In genomic region chr4:47352061-47352661, GRCm38 (mm10) we compare ENCODE assay signal across 8 mouse cellular contexts. TPM values are rescaled to one million over a fixed set of nuclear protein-coding genes. Genes with fewer than 3 reads are reported as not detected.
DNase-seq lines count a peak whose midpoint lies in the region; ATAC-seq and TF ChIP-seq lines count a peak whose summit lies in the region.

No protein-coding gene starts in this region.

- peaks cover 26% of the 10 kb centered on the region for H3K4me1 ChIP-seq in E14TG2a.4 (replicated peaks; ENCODE audit: low read depth, low read length)
- H3K4me1 ChIP-seq in forebrain, embryonic 16.5 days (replicated peaks; ENCODE audit: control insufficient read depth, insufficient read depth, low read length) = peaks cover 15% of the 10 kb centered on the region
- H3K4me1 ChIP-seq in liver, embryonic 16.5 days (ENCODE audit: control insufficient read depth, low read depth, low read length) = peaks cover 14% of the 10 kb centered on the region
- peaks cover 7% of the 10 kb centered on the region; the same call in 1 of the 2 replicates for H3K4me1 ChIP-seq in olfactory bulb, adult 2 months (ENCODE audit: control insufficient read depth, insufficient read depth, low read length)

- H3K9me3 ChIP-seq in E14TG2a.4 (ENCODE audit: low read length) = no peaks in the 10 kb centered on the region
- H3K9me3 ChIP-seq in forebrain, embryonic 16.5 days (ENCODE audit: control insufficient read depth, low read length) = no peaks in the 10 kb centered on the region
- no peaks in the 10 kb centered on the region for H3K9me3 ChIP-seq in liver, embryonic 16.5 days (replicated peaks; ENCODE audit: control insufficient read depth, low read length)

- under 1% methylated on average over 32 of the region's 32 CpGs for WGBS in forebrain, embryonic 16.5 days
- under 1% methylated on average over 32 of the region's 32 CpGs for WGBS in liver, embryonic 16.5 days (ENCODE audit: insufficient replicate concordance)
- WGBS in olfactory bulb, adult 2 months = 3% methylated on average over 32 of the region's 32 CpGs

- H3K36me3 ChIP-seq in E14TG2a.4 (ENCODE audit: insufficient read depth, low read length) = no peaks in the 10 kb centered on the region
- H3K36me3 ChIP-seq in forebrain, embryonic 16.5 days (ENCODE audit: control insufficient read depth, insufficient read depth) = no peaks in the 10 kb centered on the region
- H3K36me3 ChIP-seq in liver, embryonic 16.5 days (ENCODE audit: control insufficient read depth, insufficient read depth) = no peaks in the 10 kb centered on the region

- DNase-seq in cerebellum, adult 11-12 months = peak; percentile 14
- DNase-seq in heart, postnatal 36 days = peak; percentile 51 to 70
- DNase-seq in layer of hippocampus, adult 11-12 months (ENCODE audit: low spot score) = peak; percentile 72
- DNase-seq in thymus, postnatal 4 days = peak; percentile 75

- intact Hi-C loops in heart, postnatal 36 days (cut with DNase I) = loop anchor here (2.0 to 10.0 kb wide), 3 partner anchors 45 to 693 kb away; partner anchors contain the start of genes Alg2, Nr4a3 and Sec61b

- H3K4me3 ChIP-seq in E14TG2a.4 (replicated peaks; ENCODE audit: low read length) = peak overlapping the region; percentile 88
- H3K4me3 ChIP-seq in forebrain, embryonic 16.5 days (replicated peaks; ENCODE audit: low read length) = peak overlapping the region; percentile 94
- H3K4me3 ChIP-seq in liver, embryonic 16.5 days (ENCODE audit: low read depth, low read length) = peak overlapping the region; percentile 80
- peak overlapping the region; percentile 85 for H3K4me3 ChIP-seq in olfactory bulb, adult 2 months (ENCODE audit: insufficient read depth, low read depth, low read length)

- ATAC-seq in forebrain, embryonic 16.5 days = no peak; the same call in 1 of the 2 replicates
- no peak for ATAC-seq in liver, embryonic 16.5 days (ENCODE audit: low read depth)

- H3K4me2 ChIP-seq in forebrain, embryonic 16.5 days (ENCODE audit: low read length) = peak overlapping the region; percentile 99
- H3K4me2 ChIP-seq in liver, embryonic 16.5 days (ENCODE audit: low read depth, low read length) = peak overlapping the region; percentile 97

- peak overlapping the region; percentile 60 for H3K27ac ChIP-seq in forebrain, embryonic 16.5 days (ENCODE audit: low read length)
- H3K27ac ChIP-seq in liver, embryonic 16.5 days (ENCODE audit: low read length) = no peak overlapping the region
- no peak overlapping the region for H3K27ac ChIP-seq in olfactory bulb, adult 2 months (ENCODE audit: insufficient read depth, low read depth, low read length)

- peaks cover 31% of the 10 kb centered on the region for H3K27me3 ChIP-seq in E14TG2a.4 (ENCODE audit: insufficient read depth, low read length)
- no peaks in the 10 kb centered on the region for H3K27me3 ChIP-seq in forebrain, embryonic 16.5 days (replicated peaks; ENCODE audit: control insufficient read depth, insufficient read depth, low read length)
- peaks cover 16% of the 10 kb centered on the region for H3K27me3 ChIP-seq in liver, embryonic 16.5 days (ENCODE audit: control insufficient read depth, insufficient read depth, low read depth, low read length)

- TF ChIP-seq CTCF in E14TG2a.4 (conservative IDR thresholded peaks at IDR 0.05; ENCODE audit: low read length) = no peak
- TF ChIP-seq CTCF in olfactory bulb, adult 2 months (IDR thresholded peaks at IDR 0.05; ENCODE audit: insufficient read depth, low read depth, low read length) = no peak

- H3K9ac ChIP-seq in forebrain, embryonic 16.5 days (replicated peaks; ENCODE audit: low read depth, low read length) = peak overlapping the region; percentile 89
- peak overlapping the region; percentile 70 for H3K9ac ChIP-seq in liver, embryonic 16.5 days (ENCODE audit: low read depth, low read length)

- TF ChIP-seq POLR2A in olfactory bulb, adult 2 months (IDR thresholded peaks at IDR 0.05; ENCODE audit: insufficient read depth, low read depth, low read length) = no peak

RNA-seq across cellular contexts. Expression of gene Tgfbr1, which starts 0.9 kb away (rescaled TPM):
- 46.5 and 53.9 TPM in 2 replicates for polyA plus RNA-seq in forebrain, embryonic 16.5 days (2015; fragmentation: Nextera tagmentation; extraction: Ambion mirVana)
- total RNA-seq in heart, postnatal 36 days (2021) = 10 to 100 TPM; 16.2 to 18.7 TPM
- polyA plus RNA-seq in liver, embryonic 16.5 days (2015; fragmentation: Nextera tagmentation; extraction: Ambion mirVana) = 5.4 and 5.8 TPM in 2 replicates
- not detected in 2 replicates for polyA plus RNA-seq in olfactory bulb, adult 2 months (2012; ENCODE audit: insufficient read depth, insufficient read length, low replicate concordance, missing spikeins)

Comparison
In these comparisons a context has a peak if more than half of its experiments do, and no peak if none do; other contexts are left out.
1. DNase-seq: peak in every context shown above with its lines; median percentile 75 in thymus, postnatal 4 days; 72 in layer of hippocampus, adult 11-12 months; 60 in heart, postnatal 36 days; 14 in cerebellum, adult 11-12 months.